Mouse (Mus musculus) gastrocnemius, postnatal 14 days (tissue): ENCODE measurements around the gene Cep72. TPM values are rescaled to one million over a fixed set of nuclear protein-coding genes. Genes with fewer than 3 reads are reported as not detected.
"Not testable (repeated sequence)": the region's sequence is repeated elsewhere in the genome, so short reads cannot be mapped to it uniquely, and the experiment has no call there.

Experiments used
- DNase-seq: peaks from one replicate; pipeline ENCODE4 v3.0.0; 2021; ENCODE audit warnings: mixed read lengths
- intact Hi-C: fragments of 180-260 bp; cut with DNase I; formaldehyde crosslinking; loops from one replicate; pipeline ENCODE4 v1.15.1; 2025; ENCODE audit warnings: low total_unique reads
- long read RNA-seq, 2 experiments: library from polyadenylated mRNA; stranded (forward); transcript quantifications; one replicate each; pipeline ENCODE4 v2.0.0; 2021
- total RNA-seq, 2 experiments: library from RNA; stranded (reverse); gene quantifications; 2 replicates each; pipeline ENCODE4 v1.2.3; 2021

The Cep72 gene
- total RNA-seq = 1 to 10 TPM; 1.6 to 2.6 TPM
- long read RNA-seq, experiment 1 = 0 reads
- long read RNA-seq, experiment 2, partial matches to known transcripts = 0 of 2 reads
- long read RNA-seq, experiment 2, other reads (novel, unspliced or antisense) = 0 of 2 reads

GRCm38 (mm10) chr13:74061613-74062377 lies at the start of gene Cep72:
Gene Cep72, minus strand, starts transcription at chr13:74062299.
- intact Hi-C loops = no loop called here
- DNase-seq = peak; percentile 92

GRCm38 (mm10) chr13:74107410-74107809 lies 45.3 kb upstream of the Cep72 start:
- DNase-seq = no peak
- intact Hi-C loops = no loop called here

GRCm38 (mm10) chr13:74104417-74104816 lies 42.3 kb upstream of the Cep72 start:
- intact Hi-C loops = no loop called here
- no peak for DNase-seq

- DNase-seq = no peak
- intact Hi-C loops = no loop called here
Measured at GRCm38 (mm10) chr13:74102831-74103582, 40.9 kb upstream of the Cep72 start.

GRCm38 (mm10) chr13:74102108-74102830 lies 40.2 kb upstream of the Cep72 start:
- intact Hi-C loops = no loop called here

GRCm38 (mm10) chr13:74098913-74099312 lies 36.8 kb upstream of the Cep72 start:
- DNase-seq = no peak
- intact Hi-C loops = loop anchor here (5.0 kb wide), 1 partner anchor 203 kb away; no protein-coding TSS in a partner anchor

More at GRCm38 (mm10) chr13:74102108-74102830, 40.2 kb upstream of the Cep72 start:
- DNase-seq = no peak

- intact Hi-C loops = loop anchor here (5.0 kb wide), 1 partner anchor 205 kb away; no protein-coding TSS in a partner anchor
- peak; percentile 56 for DNase-seq
Measured at GRCm38 (mm10) chr13:74096715-74097363, 34.7 kb upstream of the Cep72 start.

- intact Hi-C loops = loop anchor here (5.0 kb wide), 1 partner anchor 206 kb away; no protein-coding TSS in a partner anchor
- no peak for DNase-seq
Measured at GRCm38 (mm10) chr13:74095936-74096335, 33.8 kb upstream of the Cep72 start.

- intact Hi-C loops = no loop called here
- no peak for DNase-seq
Measured at GRCm38 (mm10) chr13:74090265-74090664, 28.2 kb upstream of the Cep72 start.

GRCm38 (mm10) chr13:74073369-74073768 lies 11.3 kb upstream of the Cep72 start:
- DNase-seq = no peak
- intact Hi-C loops = no loop called here

- intact Hi-C loops = no loop called here
- no peak for DNase-seq
Measured at GRCm38 (mm10) chr13:74071714-74072113, 9.6 kb upstream of the Cep72 start.

- intact Hi-C loops, DNase-seq: not testable (repeated sequence)
Measured at GRCm38 (mm10) chr13:74071244-74071643, 9.1 kb upstream of the Cep72 start.

GRCm38 (mm10) chr13:74066576-74066975 lies 4.5 kb upstream of the Cep72 start:
- DNase-seq = no peak

GRCm38 (mm10) chr13:74063340-74064050 lies 1.4 kb upstream of the Cep72 start:
- no peak for DNase-seq
- intact Hi-C loops = no loop called here

More at GRCm38 (mm10) chr13:74066576-74066975, 4.5 kb upstream of the Cep72 start:
- intact Hi-C loops = no loop called here

GRCm38 (mm10) chr13:74062378-74063128 lies 454 bp upstream of the Cep72 start:
- no peak for DNase-seq
- intact Hi-C loops = no loop called here

- DNase-seq = no peak
- intact Hi-C loops = no loop called here
Measured at GRCm38 (mm10) chr13:74058081-74058480, 4.0 kb downstream of the Cep72 start.

GRCm38 (mm10) chr13:74056194-74056593 lies 5.9 kb downstream of the Cep72 start:
- DNase-seq = no peak
- intact Hi-C loops = no loop called here

- no peak for DNase-seq
- intact Hi-C loops = no loop called here
Measured at GRCm38 (mm10) chr13:74039926-74040325, 22.2 kb downstream of the Cep72 start.
